Mouse (Mus musculus) CD4-positive naive resting alpha-beta T cell, adult 76 days (primary cell): ENCODE data around the gene Gm10377. TPM values are rescaled to one million over a fixed set of nuclear protein-coding genes. Genes with fewer than 3 reads are reported as not detected.

Experiments used
- total RNA-seq: library from RNA; stranded (reverse); gene quantifications from one replicate; pipeline ENCODE4 v1.2.4, GENCODE M21; 2023

Gm10377 gene
- not detected for total RNA-seq

DNA sequence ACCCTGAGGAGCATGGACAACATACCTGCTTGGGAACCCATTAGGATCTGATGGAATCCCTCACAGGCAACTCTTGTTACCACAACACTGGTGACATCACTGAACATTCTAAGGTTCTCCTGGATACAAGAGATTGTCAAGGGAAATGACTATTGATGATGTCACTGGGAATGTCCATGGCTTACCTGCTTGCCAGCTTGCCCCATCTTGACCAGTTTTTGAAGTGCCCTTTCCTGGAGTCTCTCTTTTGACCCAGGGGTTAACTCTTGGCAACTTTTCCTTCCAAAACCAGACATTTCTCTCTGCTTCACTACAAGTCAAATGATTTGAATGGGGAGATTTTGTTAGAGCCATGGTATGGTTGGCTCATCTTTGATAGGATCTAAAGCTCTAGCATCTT is at the start of gene Gm10377:
TSS of gene Gm10377 (minus strand) at position 101 of the 400 bp plus-strand sequence.

DNA sequence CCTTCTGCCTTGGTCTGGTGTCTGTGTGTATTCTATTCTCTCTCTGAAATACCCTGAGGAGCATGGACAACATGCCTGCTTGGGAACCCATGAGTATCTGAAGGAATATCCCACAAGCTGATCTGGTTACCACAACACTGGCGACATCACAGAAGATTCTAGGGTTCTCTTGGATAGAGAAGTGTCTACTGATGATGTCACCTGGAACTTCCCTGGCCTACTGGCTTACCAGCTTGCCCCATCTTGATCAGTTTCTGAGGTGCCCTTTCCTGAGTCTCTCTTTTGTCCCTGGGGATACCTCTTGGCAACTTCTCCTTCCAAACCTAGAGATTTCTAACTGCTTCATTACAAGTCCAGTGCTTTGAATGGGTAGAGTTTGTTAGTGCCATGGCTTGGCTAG is 29.1 kb downstream of the Gm10377 start, which contains the start of gene Gm3015:
TSS of gene Gm3015 (minus strand) at position 101 of the 400 bp plus-strand sequence.

Other genes starting within 250 kb of the Gm10377 start
- not detected for gene Gm17124, start 198.1 kb downstream of the Gm10377 start, total RNA-seq
- not detected for gene Gm3633, start 156.1 kb downstream of the Gm10377 start, total RNA-seq
- gene Gm10378, start 142.0 kb downstream of the Gm10377 start, total RNA-seq: not detected
- not detected for gene Gm3015, start 29.2 kb downstream of the Gm10377 start, total RNA-seq
- not detected for gene Gm21977, start 55.5 kb upstream of the Gm10377 start, total RNA-seq
- not detected for gene Gm8082, start 195.6 kb upstream of the Gm10377 start, total RNA-seq
- gene Gm10376, start 217.6 kb upstream of the Gm10377 start, total RNA-seq: not detected